Mouse (Mus musculus) neural tube, embryonic 14.5 days (tissue): ENCODE data around the gene Napsa. TPM values are rescaled to one million over a fixed set of nuclear protein-coding genes. Genes with fewer than 3 reads are reported as not detected.

Experiments
- ATAC-seq: fragments of 200-750 bp; cut with Nextera tagmentation; 2 replicates; pipeline ENCODE4 v1.8.0; 2017; ENCODE audit warnings: low read depth, mild to moderate bottlenecking, moderate TSS enrichment, moderate library complexity
- H3K27ac ChIP-seq: fragments of 300-500 bp; sonication (generic); 2 replicates; pipeline ENCODE4 v1.5.1; 2014; ENCODE audit warnings: low read depth, mild to moderate bottlenecking, control low read depth, low read length, moderate library complexity, mixed read lengths
- H3K27me3 ChIP-seq: fragments of 300-500 bp; sonication (generic); 2 replicates; pipeline ENCODE4 v1.6.1; 2014; ENCODE audit warnings: low read length; ENCODE audit not compliant: control insufficient read depth, insufficient read depth
- H3K36me3 ChIP-seq: fragments of 300-500 bp; sonication (generic); 2 replicates; pipeline ENCODE4 v1.6.1; 2014; ENCODE audit warnings: low read length, mixed read lengths; ENCODE audit not compliant: control insufficient read depth, insufficient read depth
- H3K4me1 ChIP-seq: fragments of 300-500 bp; sonication (generic); 2 replicates; pipeline ENCODE4 v1.6.1; 2014; ENCODE audit warnings: low read length; ENCODE audit not compliant: control insufficient read depth, insufficient read depth
- H3K4me2 ChIP-seq: fragments of 300-500 bp; sonication (generic); 2 replicates; pipeline ENCODE4 v1.6.1; 2014; ENCODE audit warnings: mild to moderate bottlenecking, low read depth, low read length, control low read depth
- H3K4me3 ChIP-seq: fragments of 300-500 bp; sonication (generic); 2 replicates; pipeline ENCODE4 v1.5.1; 2014; ENCODE audit warnings: low read depth, low read length, control low read depth, mixed read lengths
- H3K9ac ChIP-seq: fragments of 300-500 bp; sonication (generic); replicated peaks from 2 replicates; pipeline ENCODE4 v1.6.1; 2014; ENCODE audit warnings: low read depth, mild to moderate bottlenecking, control low read depth, low read length, mixed read lengths
- H3K9me3 ChIP-seq: fragments of 300-500 bp; sonication (generic); 2 replicates; pipeline ENCODE4 v1.6.1; 2016; ENCODE audit warnings: low read length; ENCODE audit not compliant: control insufficient read depth
- WGBS: fragments of 180-500 bp; shearing (Covaris S2); extraction: QIAGEN DNeasy Blood & Tissue Kit; methylation state at CpG from one replicate; pipeline ENCODE4 v1.1.7; 2014; 5-methylcytosine and 5-hydroxymethylcytosine counted together
- polyA plus RNA-seq: library from polyadenylated mRNA; unstranded; fragments of >200 nt; fragmentation: Nextera tagmentation; extraction: Ambion mirVana; gene quantifications from 2 replicates; pipeline ENCODE4 v1.2.1, GENCODE M21; 2014

Gene Napsa
- polyA plus RNA-seq, 1 experiment from 2014 or later, result 0.82 TPM

DNA sequence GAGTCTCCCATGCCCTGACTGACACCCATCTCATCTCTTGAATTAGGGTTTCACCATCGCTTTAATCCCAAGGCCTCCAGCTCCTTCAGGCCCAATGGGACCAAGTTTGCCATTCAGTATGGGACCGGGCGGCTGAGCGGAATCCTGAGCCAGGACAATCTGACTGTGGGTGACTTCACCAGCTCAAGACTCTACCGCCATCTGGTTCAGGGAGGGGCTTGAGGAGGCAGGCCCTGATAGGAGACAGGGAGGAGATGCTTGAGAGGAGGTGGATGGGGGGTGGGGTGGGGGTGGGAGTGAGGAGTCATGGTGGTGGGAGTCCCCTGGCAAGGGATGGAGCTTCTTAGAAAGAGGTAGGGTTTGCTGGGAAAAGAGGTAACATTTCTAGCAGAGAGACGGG lies 9.5 kb downstream of the Napsa start:
- H3K9ac ChIP-seq, result no peak overlapping the region
- H3K4me1 ChIP-seq, result no peaks in the 10 kb centered on the region
- no peak overlapping the region for H3K27ac ChIP-seq
- no peak overlapping the region for H3K4me2 ChIP-seq
- WGBS, result 78% methylated on average over 6 of the region's 6 CpGs
- no peaks in the 10 kb centered on the region for H3K36me3 ChIP-seq
- no peaks in the 10 kb centered on the region for H3K27me3 ChIP-seq
- ATAC-seq, result no peak
- H3K9me3 ChIP-seq, result no peaks in the 10 kb centered on the region
- no peak overlapping the region for H3K4me3 ChIP-seq

DNA sequence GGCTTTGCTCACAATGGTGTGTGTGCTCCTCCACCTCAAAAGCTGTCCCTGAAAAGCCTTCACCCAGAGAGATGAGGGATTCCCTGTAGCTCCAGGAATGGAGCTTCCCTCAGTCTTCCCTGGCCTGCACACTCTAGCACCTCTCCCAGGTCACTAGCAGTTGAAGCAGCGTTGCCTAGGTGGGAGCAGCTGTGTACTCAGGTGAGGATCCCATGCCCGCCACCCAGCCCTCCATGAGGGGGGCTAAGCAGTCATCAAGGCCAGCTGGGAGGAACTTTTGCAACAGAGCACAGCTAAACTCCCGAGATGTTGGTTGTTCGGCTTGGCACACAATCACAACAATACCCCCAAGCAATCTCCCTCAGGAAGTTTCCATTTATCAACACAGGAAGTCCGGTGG lies 10.5 kb downstream of the Napsa start:
- Histone ChIP-seq H3K9ac (no peak overlapping the region), H3K4me2 (no peak overlapping the region), H3K4me3 (no peak overlapping the region), H3K9me3 (no peaks in the 10 kb centered on the region), H3K4me1 (peaks cover 5% of the 10 kb centered on the region; the same call in 1 of the 2 replicates), H3K27me3 (peaks cover 2% of the 10 kb centered on the region; the same call in 1 of the 2 replicates), H3K36me3 (no peaks in the 10 kb centered on the region), H3K27ac (no peak overlapping the region)
- ATAC-seq, result no peak
- 79% methylated on average over 5 of the region's 5 CpGs for WGBS

- H3K4me1 ChIP-seq, result peaks cover 9% of the 10 kb centered on the region
- peaks cover 3% of the 10 kb centered on the region; the same call in 1 of the 2 replicates for H3K27me3 ChIP-seq
- H3K4me2 ChIP-seq, result no peak overlapping the region
- no peaks in the 10 kb centered on the region for H3K36me3 ChIP-seq
- H3K9me3 ChIP-seq, result no peaks in the 10 kb centered on the region
- no peak for ATAC-seq
- no peak overlapping the region for H3K27ac ChIP-seq
- H3K9ac ChIP-seq, result no peak overlapping the region
- 93% methylated on average over 1 of the region's 1 CpGs for WGBS
- H3K4me3 ChIP-seq, result no peak overlapping the region
These were observed 11.0 kb downstream of the Napsa start for GRCm38 (mm10) chr7:44583146-44583545.

- Histone ChIP-seq H3K4me2 (no peak overlapping the region), H3K4me3 (no peak overlapping the region), H3K9me3 (no peaks in the 10 kb centered on the region), H3K27ac (no peak overlapping the region), H3K9ac (no peak overlapping the region), H3K4me1 (peaks cover 17% of the 10 kb centered on the region), H3K36me3 (no peaks in the 10 kb centered on the region), H3K27me3 (peaks cover 3% of the 10 kb centered on the region; the same call in 1 of the 2 replicates)
- ATAC-seq, result no peak
- 83% methylated on average over 4 of the region's 4 CpGs for WGBS
These were observed 12.2 kb downstream of the Napsa start for GRCm38 (mm10) chr7:44584265-44584804.

- Histone ChIP-seq H3K4me3 (no peak overlapping the region), H3K9ac (no peak overlapping the region), H3K9me3 (no peaks in the 10 kb centered on the region), H3K4me1 (peaks cover 21% of the 10 kb centered on the region), H3K36me3 (no peaks in the 10 kb centered on the region), H3K4me2 (no peak overlapping the region), H3K27me3 (peaks cover 3% of the 10 kb centered on the region; the same call in 1 of the 2 replicates), H3K27ac (no peak overlapping the region)
- no peak for ATAC-seq
- WGBS, result 86% methylated on average over 6 of the region's 6 CpGs
These were observed 12.7 kb downstream of the Napsa start for GRCm38 (mm10) chr7:44584921-44585320.

GRCm38 (mm10) chr7:44585606-44586005 lies 13.4 kb downstream of the Napsa start:
- Histone ChIP-seq H3K27ac (no peak overlapping the region), H3K36me3 (no peaks in the 10 kb centered on the region), H3K4me1 (peaks cover 21% of the 10 kb centered on the region), H3K27me3 (peaks cover 3% of the 10 kb centered on the region; the same call in 1 of the 2 replicates), H3K4me2 (no peak overlapping the region), H3K4me3 (no peak overlapping the region), H3K9me3 (no peaks in the 10 kb centered on the region), H3K9ac (no peak overlapping the region)
- no peak for ATAC-seq
- WGBS, result 94% methylated on average over 6 of the region's 6 CpGs

- no peak for ATAC-seq
- no peak overlapping the region for H3K27ac ChIP-seq
- peak overlapping the region; percentile 73 for H3K4me2 ChIP-seq
- H3K4me3 ChIP-seq, result peak overlapping the region; percentile 42
- H3K9ac ChIP-seq, result peak overlapping the region; percentile 41
- H3K4me1 ChIP-seq, result peaks cover 22% of the 10 kb centered on the region
- no peaks in the 10 kb centered on the region for H3K36me3 ChIP-seq
- no peaks in the 10 kb centered on the region for H3K9me3 ChIP-seq
- 12% methylated on average over 19 of the region's 19 CpGs for WGBS
- H3K27me3 ChIP-seq, result peaks cover 6% of the 10 kb centered on the region; the same call in 1 of the 2 replicates
These were observed 14.3 kb downstream of the Napsa start for GRCm38 (mm10) chr7:44586518-44586917.

- 0% methylated on average over 18 of the region's 18 CpGs for WGBS
- Histone ChIP-seq H3K4me1 (peaks cover 26% of the 10 kb centered on the region), H3K27ac (no peak overlapping the region)
These were observed 14.8 kb downstream of the Napsa start for GRCm38 (mm10) chr7:44586930-44587329.

GRCm38 (mm10) chr7:44587676-44588075 lies 15.5 kb downstream of the Napsa start:
- peak overlapping the region; percentile 73 for H3K4me2 ChIP-seq
- H3K4me1 ChIP-seq, result peaks cover 32% of the 10 kb centered on the region
- H3K27ac ChIP-seq, result no peak overlapping the region
- H3K9me3 ChIP-seq, result no peaks in the 10 kb centered on the region
- H3K36me3 ChIP-seq, result no peaks in the 10 kb centered on the region
- H3K4me3 ChIP-seq, result peak overlapping the region; percentile 42
- H3K27me3 ChIP-seq, result peaks cover 6% of the 10 kb centered on the region; the same call in 1 of the 2 replicates
- peak overlapping the region; percentile 37; the same call in 1 of the 2 replicates for H3K9ac ChIP-seq
- ATAC-seq, result no peak
- WGBS, result 38% methylated on average over 6 of the region's 6 CpGs

More at GRCm38 (mm10) chr7:44586930-44587329, 14.8 kb downstream of the Napsa start:
- peaks cover 6% of the 10 kb centered on the region; the same call in 1 of the 2 replicates for H3K27me3 ChIP-seq
- peak overlapping the region; percentile 42 for H3K4me3 ChIP-seq
- no peaks in the 10 kb centered on the region for H3K9me3 ChIP-seq
- H3K9ac ChIP-seq, result no peak overlapping the region
- H3K36me3 ChIP-seq, result no peaks in the 10 kb centered on the region
- H3K4me2 ChIP-seq, result peak overlapping the region; percentile 73
- ATAC-seq, result peak; percentile 52
